Mouse (Mus musculus): Measurements from ENCODE around the gene Fabp7. TPM values are rescaled to one million over a fixed set of nuclear protein-coding genes. Genes with fewer than 3 reads are reported as not detected.

The Fabp7 gene
- polyA plus RNA-seq (2015; fragmentation: Nextera tagmentation; extraction: Ambion mirVana): 1,407 and 1,717 TPM in 2 replicates

GRCm38 (mm10) chr10:57784876-57785150 is at the start of gene Fabp7:
Gene Fabp7, plus strand, starts transcription at chr10:57784881.
- ATAC-seq: no peak
- 1% methylated on average over 7 of the region's 7 CpGs for WGBS
- Histone ChIP-seq H3K4me1 (replicated peaks; ENCODE audit: control insufficient read depth, insufficient read depth, low read length) (peaks cover 27% of the 10 kb centered on the region), H3K36me3 (ENCODE audit: control insufficient read depth, insufficient read depth) (no peaks in the 10 kb centered on the region), H3K4me3 (replicated peaks; ENCODE audit: low read length) (peak within 1 kb of the TSS; percentile 41), H3K9ac (replicated peaks; ENCODE audit: low read depth, low read length) (peak within 1 kb of the TSS; percentile 48), H3K27me3 (replicated peaks; ENCODE audit: control insufficient read depth, insufficient read depth, low read length) (no peaks in the 10 kb centered on the region), H3K27ac (ENCODE audit: low read length) (peak within 1 kb of the TSS; percentile 92), H3K9me3 (ENCODE audit: control insufficient read depth, low read length) (no peaks in the 10 kb centered on the region), H3K4me2 (ENCODE audit: low read length) (peak within 1 kb of the TSS; percentile 51)

DNA sequence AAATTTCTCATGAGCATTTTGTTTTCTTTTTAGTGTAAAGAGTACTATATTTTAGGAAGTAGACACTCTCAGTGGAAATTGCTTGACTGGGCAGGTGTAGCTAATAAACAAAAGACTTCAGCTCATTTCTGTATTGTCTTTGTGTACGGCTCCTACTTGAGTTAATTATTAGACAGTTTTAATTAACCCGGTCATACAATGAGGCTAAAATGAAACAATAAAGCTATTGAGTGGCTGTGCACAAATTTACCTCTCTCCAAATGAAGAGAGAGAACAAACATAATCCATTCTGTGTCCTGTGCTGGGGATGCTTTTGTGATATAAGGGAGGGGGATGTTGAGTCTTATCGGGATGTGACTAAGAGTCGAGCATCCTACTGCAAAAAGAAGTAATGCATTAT is 43.9 kb upstream of the Fabp7 start:
- H3K4me3 ChIP-seq (replicated peaks; ENCODE audit: low read length): no peak overlapping the region
- no peaks in the 10 kb centered on the region for H3K36me3 ChIP-seq (ENCODE audit: control insufficient read depth, insufficient read depth)
- peaks cover 4% of the 10 kb centered on the region; the same call in 1 of the 2 replicates for H3K4me1 ChIP-seq (replicated peaks; ENCODE audit: control insufficient read depth, insufficient read depth, low read length)
- 22% methylated on average over 4 of the region's 4 CpGs for WGBS
- H3K4me2 ChIP-seq (ENCODE audit: low read length): no peak overlapping the region
- H3K9ac ChIP-seq (replicated peaks; ENCODE audit: low read depth, low read length): no peak overlapping the region
- no peak for ATAC-seq
- H3K27me3 ChIP-seq (replicated peaks; ENCODE audit: control insufficient read depth, insufficient read depth, low read length): no peaks in the 10 kb centered on the region
- no peaks in the 10 kb centered on the region for H3K9me3 ChIP-seq (ENCODE audit: control insufficient read depth, low read length)
- no peak overlapping the region for H3K27ac ChIP-seq (ENCODE audit: low read length)

DNA sequence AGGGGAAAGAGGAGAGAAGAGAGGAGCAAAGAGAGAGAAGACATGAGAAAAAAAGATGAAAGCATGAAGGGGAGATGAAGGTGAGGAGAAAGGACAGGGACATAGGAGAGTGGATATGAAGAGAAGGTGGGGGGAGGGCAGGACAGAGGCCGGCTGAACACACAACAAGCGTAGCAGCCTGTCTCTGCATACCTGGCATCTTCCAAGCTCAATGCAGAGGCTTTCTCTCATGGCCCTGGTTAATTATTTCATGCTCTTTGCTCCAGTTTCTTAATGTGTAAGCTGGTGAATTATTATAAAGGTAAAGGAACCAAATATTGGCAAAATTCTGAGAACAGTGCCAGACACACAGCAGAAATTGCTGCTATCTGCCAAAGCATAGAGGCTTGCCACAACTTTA is 43.3 kb upstream of the Fabp7 start:
- Histone ChIP-seq H3K4me2 (ENCODE audit: low read length) (no peak overlapping the region), H3K4me1 (replicated peaks; ENCODE audit: control insufficient read depth, insufficient read depth, low read length) (peaks cover 4% of the 10 kb centered on the region; the same call in 1 of the 2 replicates), H3K4me3 (replicated peaks; ENCODE audit: low read length) (no peak overlapping the region), H3K9me3 (ENCODE audit: control insufficient read depth, low read length) (no peaks in the 10 kb centered on the region), H3K27ac (ENCODE audit: low read length) (no peak overlapping the region), H3K36me3 (ENCODE audit: control insufficient read depth, insufficient read depth) (no peaks in the 10 kb centered on the region), H3K27me3 (replicated peaks; ENCODE audit: control insufficient read depth, insufficient read depth, low read length) (no peaks in the 10 kb centered on the region), H3K9ac (replicated peaks; ENCODE audit: low read depth, low read length) (no peak overlapping the region)
- WGBS: 47% methylated on average over 2 of the region's 2 CpGs
- no peak for ATAC-seq

- Histone ChIP-seq H3K4me3 (replicated peaks; ENCODE audit: low read length) (no peak overlapping the region), H3K27ac (ENCODE audit: low read length) (no peak overlapping the region), H3K9me3 (ENCODE audit: control insufficient read depth, low read length) (no peaks in the 10 kb centered on the region), H3K27me3 (replicated peaks; ENCODE audit: control insufficient read depth, insufficient read depth, low read length) (no peaks in the 10 kb centered on the region), H3K4me2 (ENCODE audit: low read length) (no peak overlapping the region), H3K36me3 (ENCODE audit: control insufficient read depth, insufficient read depth) (no peaks in the 10 kb centered on the region), H3K4me1 (replicated peaks; ENCODE audit: control insufficient read depth, insufficient read depth, low read length) (peaks cover 4% of the 10 kb centered on the region; the same call in 1 of the 2 replicates), H3K9ac (replicated peaks; ENCODE audit: low read depth, low read length) (no peak overlapping the region)
- ATAC-seq: peak; percentile 11; the same call in 1 of the 2 replicates
- 66% methylated on average over 7 of the region's 7 CpGs for WGBS
These were observed 41.6 kb upstream of the Fabp7 start for GRCm38 (mm10) chr10:57743045-57743444.

DNA sequence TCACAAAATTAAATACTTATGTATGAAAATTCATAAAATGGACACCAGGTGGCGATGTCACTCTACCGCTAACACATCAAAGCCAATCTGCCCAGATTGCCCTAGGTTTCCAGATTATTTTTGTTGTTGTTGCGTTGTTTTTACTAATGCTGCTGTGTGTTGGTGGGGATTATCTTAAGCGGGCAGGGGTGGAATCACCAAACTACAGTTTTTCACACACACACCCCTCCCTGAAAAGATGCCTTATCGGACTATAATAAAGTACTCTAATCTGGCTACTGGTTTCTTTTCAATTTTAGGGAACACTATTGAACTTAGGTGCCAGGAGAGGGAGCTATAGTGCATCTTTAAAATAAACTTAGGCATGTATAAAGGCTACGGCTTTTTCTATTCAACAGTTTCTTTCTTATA is 41.1 kb upstream of the Fabp7 start:
- peak overlapping the region; percentile 63 for H3K4me2 ChIP-seq (ENCODE audit: low read length)
- peak; percentile 86 for ATAC-seq
- peaks cover 4% of the 10 kb centered on the region; the same call in 1 of the 2 replicates for H3K4me1 ChIP-seq (replicated peaks; ENCODE audit: control insufficient read depth, insufficient read depth, low read length)
- no peaks in the 10 kb centered on the region for H3K27me3 ChIP-seq (replicated peaks; ENCODE audit: control insufficient read depth, insufficient read depth, low read length)
- no peak overlapping the region for H3K27ac ChIP-seq (ENCODE audit: low read length)
- H3K4me3 ChIP-seq (replicated peaks; ENCODE audit: low read length): peak overlapping the region; percentile 45
- H3K36me3 ChIP-seq (ENCODE audit: control insufficient read depth, insufficient read depth): no peaks in the 10 kb centered on the region
- H3K9ac ChIP-seq (replicated peaks; ENCODE audit: low read depth, low read length): 0 out of 2 replicates have a peak overlapping the region, but pooled peaks have one; percentile 46
- H3K9me3 ChIP-seq (ENCODE audit: control insufficient read depth, low read length): no peaks in the 10 kb centered on the region
- under 1% methylated on average over 6 of the region's 6 CpGs for WGBS

DNA sequence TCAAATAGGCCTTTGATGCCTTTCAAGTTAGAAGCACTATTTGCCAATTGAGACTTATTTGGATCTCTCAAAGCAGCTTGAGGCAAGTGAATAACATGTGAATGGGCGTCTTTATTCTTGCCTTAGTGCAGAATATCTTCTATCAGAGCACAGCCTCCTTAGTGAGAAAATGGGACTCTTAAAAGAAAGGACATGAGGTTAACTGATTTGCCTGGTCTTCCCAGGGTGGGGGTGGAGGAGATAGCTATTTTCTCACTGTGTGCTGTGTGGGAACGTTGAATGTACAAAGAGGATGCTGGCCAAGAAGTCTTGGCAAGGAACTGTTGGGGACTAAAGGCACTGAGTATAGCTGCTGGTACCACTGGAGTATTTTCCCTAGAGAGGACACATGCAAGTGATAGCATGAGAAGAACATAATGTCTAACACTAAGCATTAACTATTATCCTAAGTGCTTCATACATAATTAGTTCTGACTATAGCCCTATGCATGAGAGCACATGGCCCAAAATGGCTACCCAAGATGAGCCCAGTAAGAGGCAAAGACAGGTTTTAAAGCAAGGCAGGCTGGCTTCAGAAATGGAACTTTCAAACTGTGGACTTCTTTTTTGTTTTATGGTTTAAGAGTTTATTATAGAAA is 40.4 kb upstream of the Fabp7 start:
- Histone ChIP-seq H3K27me3 (replicated peaks; ENCODE audit: control insufficient read depth, insufficient read depth, low read length) (no peaks in the 10 kb centered on the region), H3K9me3 (ENCODE audit: control insufficient read depth, low read length) (no peaks in the 10 kb centered on the region), H3K4me3 (replicated peaks; ENCODE audit: low read length) (no peak overlapping the region), H3K27ac (ENCODE audit: low read length) (peak overlapping the region; percentile 25), H3K4me2 (ENCODE audit: low read length) (no peak overlapping the region), H3K9ac (replicated peaks; ENCODE audit: low read depth, low read length) (no peak overlapping the region), H3K36me3 (ENCODE audit: control insufficient read depth, insufficient read depth) (no peaks in the 10 kb centered on the region), H3K4me1 (replicated peaks; ENCODE audit: control insufficient read depth, insufficient read depth, low read length) (peaks cover 4% of the 10 kb centered on the region; the same call in 1 of the 2 replicates)
- ATAC-seq: peak; percentile 77
- 3% methylated on average over 2 of the region's 2 CpGs for WGBS

DNA sequence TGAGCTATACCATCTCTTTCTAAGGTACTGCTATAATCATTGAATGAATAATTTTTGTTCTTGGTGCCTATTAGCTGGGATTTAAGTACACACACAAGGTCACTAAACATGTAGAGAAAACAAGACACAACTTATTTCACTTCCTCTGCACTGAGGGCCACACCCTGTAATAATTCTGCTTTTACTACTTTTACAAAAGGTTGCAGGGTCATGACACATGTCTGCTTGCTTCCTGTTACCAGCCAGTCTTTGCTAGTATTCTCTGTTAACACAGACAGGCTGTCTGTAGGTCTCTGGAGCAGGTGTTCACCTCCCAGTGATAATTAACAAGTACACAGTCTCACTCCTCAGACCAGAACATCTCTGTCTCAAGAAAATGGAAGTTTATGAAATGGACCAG is 39.2 kb upstream of the Fabp7 start:
- H3K27ac ChIP-seq (ENCODE audit: low read length): no peak overlapping the region
- no peak overlapping the region for H3K4me3 ChIP-seq (replicated peaks; ENCODE audit: low read length)
- peaks cover 4% of the 10 kb centered on the region; the same call in 1 of the 2 replicates for H3K4me1 ChIP-seq (replicated peaks; ENCODE audit: control insufficient read depth, insufficient read depth, low read length)
- H3K9ac ChIP-seq (replicated peaks; ENCODE audit: low read depth, low read length): no peak overlapping the region
- H3K9me3 ChIP-seq (ENCODE audit: control insufficient read depth, low read length): no peaks in the 10 kb centered on the region
- H3K36me3 ChIP-seq (ENCODE audit: control insufficient read depth, insufficient read depth): no peaks in the 10 kb centered on the region
- no peak for ATAC-seq
- no peaks in the 10 kb centered on the region for H3K27me3 ChIP-seq (replicated peaks; ENCODE audit: control insufficient read depth, insufficient read depth, low read length)
- no peak overlapping the region for H3K4me2 ChIP-seq (ENCODE audit: low read length)

DNA sequence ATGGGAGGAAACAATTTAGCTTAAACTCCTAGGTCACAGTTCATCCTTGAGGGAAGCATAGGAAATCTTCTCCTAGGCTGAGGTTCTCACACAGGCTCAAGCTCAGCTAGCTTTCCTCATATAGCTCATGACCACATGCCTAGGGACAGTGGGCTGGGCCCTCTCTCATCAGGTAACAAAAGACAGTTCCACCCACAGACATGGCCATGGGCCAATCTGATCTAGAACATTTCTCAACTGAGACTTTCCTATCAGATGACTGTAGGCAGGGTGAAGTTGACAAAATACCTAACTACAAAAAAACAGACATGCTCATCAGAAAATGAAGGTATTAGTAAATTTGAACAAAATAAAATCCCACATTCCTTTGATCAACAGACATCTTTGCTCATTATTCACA is 37.6 kb upstream of the Fabp7 start:
- H3K4me1 ChIP-seq (replicated peaks; ENCODE audit: control insufficient read depth, insufficient read depth, low read length): peaks cover 2% of the 10 kb centered on the region; the same call in 1 of the 2 replicates
- H3K4me2 ChIP-seq (ENCODE audit: low read length): no peak overlapping the region
- no peak overlapping the region for H3K4me3 ChIP-seq (replicated peaks; ENCODE audit: low read length)
- no peaks in the 10 kb centered on the region for H3K36me3 ChIP-seq (ENCODE audit: control insufficient read depth, insufficient read depth)
- no peak overlapping the region for H3K9ac ChIP-seq (replicated peaks; ENCODE audit: low read depth, low read length)
- no peak overlapping the region for H3K27ac ChIP-seq (ENCODE audit: low read length)
- no peaks in the 10 kb centered on the region for H3K27me3 ChIP-seq (replicated peaks; ENCODE audit: control insufficient read depth, insufficient read depth, low read length)
- ATAC-seq: no peak
- no peaks in the 10 kb centered on the region for H3K9me3 ChIP-seq (ENCODE audit: control insufficient read depth, low read length)

DNA sequence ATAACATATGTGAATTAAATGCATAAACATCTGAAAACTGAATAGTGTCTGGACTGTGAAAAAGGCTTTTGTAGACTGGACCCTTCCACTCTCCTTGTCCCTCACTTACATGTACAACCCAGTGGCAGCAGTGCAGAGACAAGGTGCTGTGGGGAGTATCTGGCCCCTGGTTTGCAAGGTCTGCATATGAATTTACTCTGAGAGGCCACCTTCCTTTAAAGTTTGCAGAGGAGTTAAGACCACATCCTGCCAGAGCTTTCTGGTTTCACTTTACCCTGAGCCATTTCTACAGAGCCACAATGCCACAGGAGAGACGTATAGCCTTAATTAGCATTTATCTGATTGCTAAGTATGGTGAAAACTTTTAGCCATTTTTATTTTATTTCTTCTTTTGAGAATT is 31.3 kb upstream of the Fabp7 start:
- no peak for ATAC-seq
- H3K36me3 ChIP-seq (ENCODE audit: control insufficient read depth, insufficient read depth): no peaks in the 10 kb centered on the region
- 90% methylated on average over 1 of the region's 1 CpGs for WGBS

More for the DNA sequence above, 31.3 kb upstream of the Fabp7 start:
- Histone ChIP-seq H3K27ac (ENCODE audit: low read length) (no peak overlapping the region), H3K9me3 (ENCODE audit: control insufficient read depth, low read length) (no peaks in the 10 kb centered on the region), H3K9ac (replicated peaks; ENCODE audit: low read depth, low read length) (no peak overlapping the region), H3K4me1 (replicated peaks; ENCODE audit: control insufficient read depth, insufficient read depth, low read length) (no peaks in the 10 kb centered on the region), H3K4me3 (replicated peaks; ENCODE audit: low read length) (no peak overlapping the region), H3K4me2 (ENCODE audit: low read length) (no peak overlapping the region), H3K27me3 (replicated peaks; ENCODE audit: control insufficient read depth, insufficient read depth, low read length) (no peaks in the 10 kb centered on the region)
